Mouse (Mus musculus): Measurements from ENCODE around the gene Gm13057. TPM values are rescaled to one million over a fixed set of nuclear protein-coding genes. Genes with fewer than 3 reads are reported as not detected.
"Not testable (repeated sequence)": the region's sequence is repeated elsewhere in the genome, so short reads cannot be mapped to it uniquely, and the experiment has no call there.

The Gm13057 gene
- not detected in 2 replicates for polyA plus RNA-seq (2015; fragmentation: Nextera tagmentation; extraction: Ambion mirVana)

GRCm38 (mm10) chr4:143551400-143551799 lies at the start of gene Gm13057, which contains the start of gene BC080695:
Gene Gm13057, plus strand, starts transcription at chr4:143551709.
Gene BC080695, plus strand, starts transcription at chr4:143551700.
- ATAC-seq = not testable (repeated sequence)

DNA sequence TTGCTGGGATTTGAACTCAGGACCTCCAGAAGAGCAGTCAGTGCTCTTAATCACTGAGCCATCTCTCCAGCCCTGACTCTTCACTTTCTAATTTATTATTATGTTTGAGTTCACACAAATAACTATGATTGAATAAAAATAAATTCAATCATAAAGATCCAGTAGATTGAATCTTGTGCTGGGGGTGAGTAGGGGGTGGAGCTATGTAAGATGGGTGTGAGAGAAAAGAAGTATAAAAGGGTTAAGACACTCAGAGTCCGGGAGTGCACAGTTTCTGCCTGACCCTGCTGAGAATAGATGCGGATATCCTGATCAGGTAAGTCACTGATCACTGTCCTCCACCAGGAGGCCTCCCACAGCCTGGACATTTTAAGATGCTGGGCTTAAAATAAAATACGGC lies 40.5 kb upstream of the Gm13057 start, which contains the start of gene Gm13043:
TSS of gene Gm13043 (plus strand) at position 301 of the 400 bp plus-strand sequence.
- Histone ChIP-seq H3K4me2 (no peak within 1 kb of the TSS), H3K9me3 (replicated peaks) (peaks cover 3% of the 10 kb centered on the region; the same call in 1 of the 2 replicates), H3K9ac (no peak within 1 kb of the TSS), H3K4me3 (no peak within 1 kb of the TSS), H3K27ac (no peak within 1 kb of the TSS), H3K27me3 (no peaks in the 10 kb centered on the region), H3K36me3 (ENCODE audit: poor library complexity, severe bottlenecking) (no peaks in the 10 kb centered on the region), H3K4me1 (no peaks in the 10 kb centered on the region)
- ATAC-seq = no peak
- WGBS = 96% methylated on average over 3 of the region's 3 CpGs

More at GRCm38 (mm10) chr4:143551400-143551799, at the start of gene Gm13057, which contains the start of gene BC080695:
- no CpG with 5 or more reads among the region's 3 CpGs for WGBS
- not testable (repeated sequence) for H3K4me2 ChIP-seq; H3K4me1 ChIP-seq; H3K4me3 ChIP-seq; H3K36me3 ChIP-seq (ENCODE audit: poor library complexity, severe bottlenecking); H3K27me3 ChIP-seq; H3K9ac ChIP-seq; H3K9me3 ChIP-seq (replicated peaks); H3K27ac ChIP-seq

DNA sequence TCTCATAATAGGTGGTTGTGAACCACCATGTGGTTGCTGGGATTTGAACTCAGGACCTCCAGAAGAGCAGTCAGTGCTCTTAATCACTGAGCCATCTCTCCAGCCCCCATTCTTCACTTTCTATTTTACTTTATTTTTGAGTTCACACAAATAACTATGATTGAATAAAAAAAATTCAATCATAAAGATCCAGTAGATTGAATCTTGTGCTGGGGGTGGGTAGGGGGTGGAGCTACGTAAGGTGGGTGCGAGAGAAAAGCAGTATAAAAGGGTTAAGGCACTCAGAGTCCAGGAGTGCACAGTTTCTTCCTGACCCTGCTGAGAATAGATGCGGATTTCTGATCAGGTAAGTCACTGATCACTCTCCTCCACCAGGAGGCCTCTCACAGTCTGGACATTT lies 15.9 kb upstream of the Gm13057 start, which contains the start of gene Gm13040:
TSS of gene Gm13040 (plus strand) at position 301 of the 400 bp plus-strand sequence.
- not testable (repeated sequence) for H3K4me1 ChIP-seq; H3K36me3 ChIP-seq (ENCODE audit: poor library complexity, severe bottlenecking); H3K9ac ChIP-seq; ATAC-seq; H3K9me3 ChIP-seq (replicated peaks); H3K4me2 ChIP-seq; H3K4me3 ChIP-seq; H3K27ac ChIP-seq; H3K27me3 ChIP-seq
- no CpG with 5 or more reads among the region's 3 CpGs for WGBS

Other genes with a start within 250 kb of the Gm13057 start
- gene Lrrc38, start 202.0 kb upstream of the Gm13057 start, polyA plus RNA-seq (2015; fragmentation: Nextera tagmentation; extraction: Ambion mirVana) = not detected in 2 replicates
- not detected in 2 replicates for gene Pramel1, start 157.3 kb upstream of the Gm13057 start, polyA plus RNA-seq (2015; fragmentation: Nextera tagmentation; extraction: Ambion mirVana)
- 24.3 and 24.4 TPM in 2 replicates for gene Pramef8, start 139.3 kb upstream of the Gm13057 start, polyA plus RNA-seq (2015; fragmentation: Nextera tagmentation; extraction: Ambion mirVana)
- not detected in 2 replicates for gene Oog4, start 101.4 kb upstream of the Gm13057 start, polyA plus RNA-seq (2015; fragmentation: Nextera tagmentation; extraction: Ambion mirVana)
- gene Gm13043, start 40.4 kb upstream of the Gm13057 start, polyA plus RNA-seq (2015; fragmentation: Nextera tagmentation; extraction: Ambion mirVana) = not detected in 2 replicates
- not detected in 2 replicates for gene Gm13040, start 15.8 kb upstream of the Gm13057 start, polyA plus RNA-seq (2015; fragmentation: Nextera tagmentation; extraction: Ambion mirVana)
- not detected in 2 replicates for gene BC080695, start within 50 bp of the Gm13057 start, polyA plus RNA-seq (2015; fragmentation: Nextera tagmentation; extraction: Ambion mirVana)
- not detected in 2 replicates for gene Gm13083, start 63.3 kb downstream of the Gm13057 start, polyA plus RNA-seq (2015; fragmentation: Nextera tagmentation; extraction: Ambion mirVana)
- not detected in 2 replicates for gene Gm13088, start 105.5 kb downstream of the Gm13057 start, polyA plus RNA-seq (2015; fragmentation: Nextera tagmentation; extraction: Ambion mirVana)
- gene Gm13089, start 151.0 kb downstream of the Gm13057 start, polyA plus RNA-seq (2015; fragmentation: Nextera tagmentation; extraction: Ambion mirVana) = not detected in 2 replicates
- not detected in 2 replicates for gene Gm13078, start 167.7 kb downstream of the Gm13057 start, polyA plus RNA-seq (2015; fragmentation: Nextera tagmentation; extraction: Ambion mirVana)
- not detected in 2 replicates for gene Gm13023, start 237.6 kb downstream of the Gm13057 start, polyA plus RNA-seq (2015; fragmentation: Nextera tagmentation; extraction: Ambion mirVana)

Data from forebrain, embryonic 13.5 days (tissue).